In genomic region chr5:137339290-137339979, GRCm38 (mm10) we compare ENCODE assay signal across 8 mouse cellular contexts. TPM values are rescaled to one million over a fixed set of nuclear protein-coding genes. Genes with fewer than 3 reads are reported as not detected.
DNase-seq lines count a peak whose midpoint lies in the region; ATAC-seq and TF ChIP-seq lines count a peak whose summit lies in the region.

No protein-coding gene starts in this region.

- ATAC-seq in hindbrain, embryonic 13.5 days (ENCODE audit: low FRiP score): peak; percentile 61
- ATAC-seq in limb, embryonic 15.5 days (ENCODE audit: insufficient number of reproducible peaks, low FRiP score, low TSS enrichment, low read depth): peak; percentile 30; the same call in 1 of the 2 replicates
- ATAC-seq in midbrain, embryonic 16.5 days: peak; percentile 73

- TF ChIP-seq CTCF in gastrocnemius, adult 2 months (IDR thresholded peaks at IDR 0.05): no peak

- H3K27me3 ChIP-seq in hindbrain, embryonic 13.5 days: no peaks in the 10 kb centered on the region
- H3K27me3 ChIP-seq in limb, embryonic 15.5 days: no peaks in the 10 kb centered on the region
- H3K27me3 ChIP-seq in midbrain, embryonic 16.5 days (ENCODE audit: control insufficient read depth, insufficient read depth, low read depth, low read length): no peaks in the 10 kb centered on the region

- H3K36me3 ChIP-seq in hindbrain, embryonic 13.5 days: no peaks in the 10 kb centered on the region
- H3K36me3 ChIP-seq in limb, embryonic 15.5 days: no peaks in the 10 kb centered on the region
- no peaks in the 10 kb centered on the region for H3K36me3 ChIP-seq in midbrain, embryonic 16.5 days (ENCODE audit: control insufficient read depth, insufficient read depth, low read length)

- DNase-seq in retina, postnatal 1 day: peak; percentile 46
- DNase-seq in retina, embryonic 14.5 days (ENCODE audit: low spot score): no peak
- peak; percentile 39 for DNase-seq in cerebellum, adult 8-10 months
- peak; percentile 68 for DNase-seq in gastrocnemius, adult 2 months
- no peak for DNase-seq in thymus, postnatal 0 days (ENCODE audit: low spot score)

- intact Hi-C loops in gastrocnemius, adult 2 months (cut with DNase I): loop anchor here (10.0 kb wide), 1 partner anchor 165 kb away; the partner anchor contains the start of gene Pop7

- peak overlapping the region; percentile 77 for H3K4me3 ChIP-seq in gastrocnemius, adult 2 months
- H3K4me3 ChIP-seq in hindbrain, embryonic 13.5 days: peak overlapping the region; percentile 44
- H3K4me3 ChIP-seq in limb, embryonic 15.5 days: peak overlapping the region; percentile 43
- H3K4me3 ChIP-seq in midbrain, embryonic 16.5 days (ENCODE audit: low read depth, low read length): peak overlapping the region; percentile 37

- 8% methylated on average over 22 of the region's 22 CpGs for WGBS in hindbrain, embryonic 13.5 days
- WGBS in limb, embryonic 15.5 days: 18% methylated on average over 22 of the region's 22 CpGs
- WGBS in midbrain, embryonic 16.5 days: 3% methylated on average over 21 of the region's 22 CpGs

- peak overlapping the region; percentile 92 for H3K27ac ChIP-seq in gastrocnemius, adult 2 months
- peak overlapping the region; percentile 90 for H3K27ac ChIP-seq in hindbrain, embryonic 13.5 days
- H3K27ac ChIP-seq in limb, embryonic 15.5 days: peak overlapping the region; percentile 85
- H3K27ac ChIP-seq in midbrain, embryonic 16.5 days (ENCODE audit: low read length): peak overlapping the region; percentile 82

- peak overlapping the region; percentile 74 for H3K4me2 ChIP-seq in hindbrain, embryonic 13.5 days
- H3K4me2 ChIP-seq in limb, embryonic 15.5 days: peak overlapping the region; percentile 62
- peak overlapping the region; percentile 93 for H3K4me2 ChIP-seq in midbrain, embryonic 16.5 days (ENCODE audit: low read length)

- no peaks in the 10 kb centered on the region for H3K9me3 ChIP-seq in hindbrain, embryonic 13.5 days
- H3K9me3 ChIP-seq in limb, embryonic 15.5 days: no peaks in the 10 kb centered on the region
- H3K9me3 ChIP-seq in midbrain, embryonic 16.5 days (replicated peaks; ENCODE audit: control insufficient read depth, low read length, poor library complexity, severe bottlenecking): no peaks in the 10 kb centered on the region

- peaks cover 22% of the 10 kb centered on the region for H3K4me1 ChIP-seq in hindbrain, embryonic 13.5 days (replicated peaks)
- H3K4me1 ChIP-seq in limb, embryonic 15.5 days: peaks cover 23% of the 10 kb centered on the region
- H3K4me1 ChIP-seq in midbrain, embryonic 16.5 days (ENCODE audit: control insufficient read depth, insufficient read depth, low read length): peaks cover 19% of the 10 kb centered on the region

- H3K9ac ChIP-seq in hindbrain, embryonic 13.5 days: peak overlapping the region; percentile 75
- peak overlapping the region; percentile 43; the same call in 1 of the 2 replicates for H3K9ac ChIP-seq in limb, embryonic 15.5 days
- H3K9ac ChIP-seq in midbrain, embryonic 16.5 days (ENCODE audit: low read depth, low read length): peak overlapping the region; percentile 74

RNA-seq across cellular contexts. Expression of gene Slc12a9, which starts 6.0 kb away (rescaled TPM):
- 1 to 10 TPM; 2.0 to 2.4 TPM for total RNA-seq in gastrocnemius, adult 2 months (2021)
- polyA plus RNA-seq in hindbrain, embryonic 13.5 days (2015; fragmentation: Nextera tagmentation; extraction: Ambion mirVana): 25.8 and 27.4 TPM in 2 replicates
- 13.9 and 14.4 TPM in 2 replicates for polyA plus RNA-seq in limb, embryonic 15.5 days (2015; fragmentation: Nextera tagmentation; extraction: Ambion mirVana)
- 26.8 and 27.3 TPM in 2 replicates for polyA plus RNA-seq in midbrain, embryonic 16.5 days (2015; fragmentation: Nextera tagmentation; extraction: Ambion mirVana)
- 7.0 and 9.5 TPM in 2 replicates for polyA plus RNA-seq in thymus, postnatal 0 days (2015; fragmentation: Nextera tagmentation; extraction: Ambion mirVana)

RNA-seq across cellular contexts. Expression of gene Ephb4, which starts 10.5 kb away (rescaled TPM):
- total RNA-seq in gastrocnemius, adult 2 months (2021): 10 to 100 TPM; 12.5 to 15.5 TPM
- 9.2 and 9.4 TPM in 2 replicates for polyA plus RNA-seq in hindbrain, embryonic 13.5 days (2015; fragmentation: Nextera tagmentation; extraction: Ambion mirVana)
- 61.1 and 68.6 TPM in 2 replicates for polyA plus RNA-seq in limb, embryonic 15.5 days (2015; fragmentation: Nextera tagmentation; extraction: Ambion mirVana)
- polyA plus RNA-seq in midbrain, embryonic 16.5 days (2015; fragmentation: Nextera tagmentation; extraction: Ambion mirVana): 4.8 and 6.0 TPM in 2 replicates
- 6.6 and 8.0 TPM in 2 replicates for polyA plus RNA-seq in thymus, postnatal 0 days (2015; fragmentation: Nextera tagmentation; extraction: Ambion mirVana)

RNA-seq across cellular contexts. Expression of gene Trip6, which starts 25.2 kb away (rescaled TPM):
- total RNA-seq in gastrocnemius, adult 2 months (2021): 1 to 10 TPM; 2.1 to 3.1 TPM
- polyA plus RNA-seq in hindbrain, embryonic 13.5 days (2015; fragmentation: Nextera tagmentation; extraction: Ambion mirVana): 19.2 and 20.0 TPM in 2 replicates
- 109 and 110 TPM in 2 replicates for polyA plus RNA-seq in limb, embryonic 15.5 days (2015; fragmentation: Nextera tagmentation; extraction: Ambion mirVana)
- polyA plus RNA-seq in midbrain, embryonic 16.5 days (2015; fragmentation: Nextera tagmentation; extraction: Ambion mirVana): 13.1 TPM in 2 replicates
- polyA plus RNA-seq in thymus, postnatal 0 days (2015; fragmentation: Nextera tagmentation; extraction: Ambion mirVana): 17.1 and 17.4 TPM in 2 replicates

RNA-seq across cellular contexts. Expression of gene Srrt, which starts 32.0 kb away (rescaled TPM):
- total RNA-seq in gastrocnemius, adult 2 months (2021): 10 to 100 TPM; 38.7 to 46.2 TPM
- 105 and 113 TPM in 2 replicates for polyA plus RNA-seq in hindbrain, embryonic 13.5 days (2015; fragmentation: Nextera tagmentation; extraction: Ambion mirVana)
- polyA plus RNA-seq in limb, embryonic 15.5 days (2015; fragmentation: Nextera tagmentation; extraction: Ambion mirVana): 113 and 117 TPM in 2 replicates
- 97.2 and 103 TPM in 2 replicates for polyA plus RNA-seq in midbrain, embryonic 16.5 days (2015; fragmentation: Nextera tagmentation; extraction: Ambion mirVana)
- polyA plus RNA-seq in thymus, postnatal 0 days (2015; fragmentation: Nextera tagmentation; extraction: Ambion mirVana): 114 and 118 TPM in 2 replicates

RNA-seq across cellular contexts. Expression of gene Ufsp1, which starts 45.0 kb away (rescaled TPM):
- 10 to 100 TPM; 14.2 to 15.1 TPM for total RNA-seq in gastrocnemius, adult 2 months (2021)
- polyA plus RNA-seq in hindbrain, embryonic 13.5 days (2015; fragmentation: Nextera tagmentation; extraction: Ambion mirVana): 12.9 and 14.1 TPM in 2 replicates
- 6.7 and 11.3 TPM in 2 replicates for polyA plus RNA-seq in limb, embryonic 15.5 days (2015; fragmentation: Nextera tagmentation; extraction: Ambion mirVana)
- polyA plus RNA-seq in midbrain, embryonic 16.5 days (2015; fragmentation: Nextera tagmentation; extraction: Ambion mirVana): 18.4 and 20.9 TPM in 2 replicates
- 16.6 and 21.0 TPM in 2 replicates for polyA plus RNA-seq in thymus, postnatal 0 days (2015; fragmentation: Nextera tagmentation; extraction: Ambion mirVana)

Comparison
In these comparisons a context has a peak if more than half of its experiments do, and no peak if none do; other contexts are left out.
1. DNase-seq: peak in retina, postnatal 1 day (single experiment), cerebellum, adult 8-10 months (single experiment) and gastrocnemius, adult 2 months (single experiment); none in retina, embryonic 14.5 days (single experiment) and thymus, postnatal 0 days (single experiment).
2. Peak in every context shown above with its lines, with median percentiles within 50 percentile points of each other: H3K27ac ChIP-seq, H3K4me3 ChIP-seq, ATAC-seq, H3K4me2 ChIP-seq and H3K9ac ChIP-seq.